Mouse (Mus musculus): ENCODE measurements around the gene Serpina11.
"Not testable (repeated sequence)": the region's sequence is repeated elsewhere in the genome, so short reads cannot be mapped to it uniquely, and the experiment has no call there.

The Serpina11 gene

DNA sequence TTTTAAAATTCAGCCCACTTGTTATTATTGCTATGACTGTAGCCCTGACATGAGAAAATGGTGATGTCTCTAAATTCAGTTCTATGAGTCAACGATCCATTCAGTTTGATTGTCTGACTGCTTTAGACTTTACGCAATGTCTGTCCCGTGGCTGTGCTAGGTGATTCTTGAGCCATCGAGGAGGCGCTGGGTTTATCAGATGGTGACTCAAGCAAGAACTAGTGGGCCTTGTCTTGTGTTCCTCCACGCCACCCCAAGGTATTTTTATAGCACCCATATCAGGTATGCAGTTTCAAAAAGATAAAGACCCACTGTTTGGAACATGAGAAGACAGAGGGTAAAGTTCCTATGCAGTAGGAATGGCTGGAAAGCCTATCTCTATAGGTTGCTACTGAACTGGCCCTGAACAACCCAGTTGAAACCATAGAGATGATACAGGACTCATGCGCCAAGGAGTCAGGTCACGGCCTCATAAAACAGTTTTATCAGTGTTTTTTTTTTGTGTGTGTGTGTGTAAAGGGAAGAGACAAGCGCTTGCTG is 20.1 kb downstream of the Serpina11 start:
- DNase-seq = no peak

GRCm38 (mm10) chr12:103966761-103967160 is 23.0 kb downstream of the Serpina11 start:
- DNase-seq = no peak

DNA sequence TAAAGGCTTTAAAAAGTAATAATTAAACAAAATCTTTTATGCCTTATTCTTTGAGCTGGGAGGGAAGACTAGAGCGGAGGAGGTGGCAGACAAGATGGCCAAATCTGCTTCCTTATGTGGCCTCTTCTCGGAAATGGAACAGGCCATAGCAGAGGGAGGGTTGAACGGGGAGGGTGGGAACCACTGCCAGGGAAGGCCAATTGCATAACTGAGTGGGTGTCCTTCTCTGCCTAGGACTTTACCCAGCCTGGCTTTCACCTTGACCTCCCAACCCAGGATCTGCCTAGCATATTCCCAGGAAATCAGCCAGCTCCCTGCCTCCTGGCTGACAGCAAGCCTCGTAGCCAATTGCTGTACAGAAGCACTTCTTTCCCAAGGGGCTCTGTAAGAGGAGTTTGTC is 26.5 kb downstream of the Serpina11 start:
- DNase-seq = no peak

GRCm38 (mm10) chr12:103962860-103963259 is 26.9 kb downstream of the Serpina11 start:
- no peak for DNase-seq

GRCm38 (mm10) chr12:103962337-103962736 is 27.4 kb downstream of the Serpina11 start:
- DNase-seq = no peak

DNA sequence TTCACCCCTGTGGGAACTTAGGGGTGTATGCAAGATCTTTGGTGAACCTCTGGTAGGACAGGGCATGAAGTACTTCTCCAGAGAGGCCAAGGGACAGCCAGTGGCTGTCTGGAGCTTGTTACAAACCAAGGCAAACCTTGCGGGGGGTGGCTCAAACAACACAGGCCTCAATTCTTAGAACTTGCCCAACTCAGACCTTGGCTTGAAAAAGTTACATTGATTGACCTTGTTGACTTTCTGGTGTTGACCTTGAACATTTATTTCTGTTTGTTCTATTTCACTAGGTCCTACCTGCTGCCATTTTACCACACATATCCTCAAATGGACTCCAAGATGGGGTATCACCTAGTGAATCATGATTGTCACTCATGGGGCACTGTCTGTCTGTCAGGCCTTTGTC is 28.0 kb downstream of the Serpina11 start:
- DNase-seq = no peak

DNA sequence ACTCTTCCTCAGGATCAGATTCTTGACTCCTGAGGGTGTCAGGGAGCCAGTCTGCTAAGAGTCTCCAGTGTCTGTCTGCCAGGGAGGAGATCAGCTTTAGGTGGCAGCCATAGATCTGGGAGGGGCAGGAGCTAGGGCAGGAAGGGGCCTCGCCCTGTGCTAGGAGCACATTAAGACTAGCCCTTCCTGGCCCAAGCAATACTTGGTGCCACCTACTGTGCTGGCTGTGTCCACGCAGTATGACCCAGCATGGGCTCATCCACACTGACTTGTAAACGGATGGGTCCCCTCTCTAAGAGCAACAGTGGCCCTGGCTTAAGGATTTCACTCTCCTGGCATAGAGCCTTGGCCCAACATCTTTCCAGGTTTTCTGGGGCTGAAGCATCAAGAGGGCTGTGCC is 31.0 kb downstream of the Serpina11 start, which contains the start of gene Serpina1e:
Gene Serpina1e, minus strand, starts transcription at position 178 of the 400 bp plus-strand sequence.
- DNase-seq = no peak

DNA sequence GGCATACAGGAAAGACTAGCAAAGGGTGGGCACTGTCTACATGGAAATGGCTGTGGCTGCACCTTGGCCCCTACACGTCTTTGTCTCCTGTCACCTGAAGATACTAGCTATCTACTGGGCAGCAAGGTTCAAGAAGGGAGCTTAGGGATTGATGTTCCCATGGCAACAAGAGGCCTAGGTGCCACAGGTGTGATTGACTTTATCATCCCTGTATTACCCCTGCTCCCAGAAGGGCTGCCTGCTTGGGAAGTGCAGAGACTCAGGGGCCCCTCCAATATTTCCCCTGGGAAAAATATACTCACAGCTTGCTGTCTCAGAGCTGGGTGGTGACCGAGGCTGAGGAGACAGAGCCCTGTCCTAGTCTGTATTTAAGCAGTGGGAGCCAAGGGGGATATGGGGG is 33.2 kb downstream of the Serpina11 start:
- not testable (repeated sequence) for DNase-seq

- not testable (repeated sequence) for DNase-seq
These were observed 36.8 kb downstream of the Serpina11 start for GRCm38 (mm10) chr12:103952972-103953371.

GRCm38 (mm10) chr12:103946243-103946642 is 43.5 kb downstream of the Serpina11 start:
- DNase-seq = no peak
